Mouse (Mus musculus) E14TG2a.4 (cell line): ENCODE measurements around the gene Hpd.

ENCODE experiments used
- CTCF ChIP-seq: conservative IDR thresholded peaks from 2 replicates; pipeline ENCODE4 v1.5.1; 2014; ENCODE audit warnings: low read length
- NANOG ChIP-seq: IDR thresholded peaks from 2 replicates; pipeline ENCODE4 v1.6.1; 2014; ENCODE audit warnings: borderline replicate concordance, low read length, mixed read lengths
- POU5F1 ChIP-seq: IDR thresholded peaks from 2 replicates; pipeline ENCODE4 v1.6.1; 2014; ENCODE audit warnings: low read length, borderline replicate concordance

- no peak for TF ChIP-seq CTCF
- TF ChIP-seq POU5F1 = no peak
- no peak for TF ChIP-seq NANOG
Measured at GRCm38 (mm10) chr5:123169284-123169683, 13.2 kb downstream of the Hpd start, which contains the start of gene Psmd9.
